Mouse (Mus musculus) megakaryocyte, embryonic 14.5 days (primary cell): Measurements from ENCODE around the gene Dnah7c.
"Not testable (repeated sequence)": the region's sequence is repeated elsewhere in the genome, so short reads cannot be mapped to it uniquely, and the experiment has no call there.

Source experiments
- FLI1 ChIP-seq: IDR thresholded peaks from 2 replicates; pipeline ENCODE4 v1.6.1; 2012; ENCODE audit warnings: low read length, inconsistent platforms, mixed read lengths
- GATA1 ChIP-seq: IDR thresholded peaks from 3 replicates; pipeline ENCODE4 v1.6.1; 2012; ENCODE audit warnings: mixed read lengths, low read length, inconsistent platforms, borderline replicate concordance

GRCm38 (mm10) chr1:46770077-46770695, 344.8 kb downstream of the Dnah7c start:
- TF ChIP-seq GATA1, FLI1: not testable (repeated sequence)
